Mouse (Mus musculus): ENCODE results near the gene H2-DMa. TPM values are rescaled to one million over a fixed set of nuclear protein-coding genes. Genes with fewer than 3 reads are reported as not detected.
A peak's percentile ranks its signal among the peaks of the same experiment; 100 is the strongest.

H2-DMa gene
- total and polyA plus RNA-seq, 2 experiments from 2014 or later = 4.2 to 7.2 TPM

- no peak for ATAC-seq (ENCODE audit: insufficient read depth, low read depth)
These were observed 7.6 kb downstream of the H2-DMa start for GRCm38 (mm10) chr17:34126826-34127420.

GRCm38 (mm10) chr17:34127475-34127874, 8.1 kb downstream of the H2-DMa start:
- no peaks in the 10 kb centered on the region for H3K27me3 ChIP-seq (ENCODE audit: control insufficient read depth, insufficient read depth, low read length)
- TF ChIP-seq CTCF (IDR thresholded peaks at IDR 0.05; ENCODE audit: low read depth) (no peak), EP300 (IDR thresholded peaks at IDR 0.05; ENCODE audit: low read depth) (no peak)
- H3K4me1 ChIP-seq (ENCODE audit: control insufficient read depth, insufficient read depth) = peaks cover 19% of the 10 kb centered on the region
- 40% methylated on average over 6 of the region's 6 CpGs for WGBS
- no peaks in the 10 kb centered on the region for H3K9me3 ChIP-seq (replicated peaks; ENCODE audit: control insufficient read depth, low read length)
- H3K4me3 ChIP-seq (ENCODE audit: low read depth, low read length) = no peak overlapping the region
- DNase-seq (ENCODE audit: low spot score) (no peak), ATAC-seq (ENCODE audit: insufficient read depth, low read depth) (no peak)
- H3K4me2 ChIP-seq (ENCODE audit: low read depth, low read length) = no peak overlapping the region
- H3K36me3 ChIP-seq (replicated peaks; ENCODE audit: control insufficient read depth, insufficient read depth, low read length) = no peaks in the 10 kb centered on the region
- H3K27ac ChIP-seq (ENCODE audit: low read depth) = no peak overlapping the region
- H3K9ac ChIP-seq (replicated peaks; ENCODE audit: low read depth, low read length) = no peak overlapping the region

More at GRCm38 (mm10) chr17:34126826-34127420, 7.6 kb downstream of the H2-DMa start:
- Histone ChIP-seq H3K9ac (replicated peaks; ENCODE audit: low read depth, low read length) (no peak overlapping the region), H3K36me3 (replicated peaks; ENCODE audit: control insufficient read depth, insufficient read depth, low read length) (no peaks in the 10 kb centered on the region), H3K4me2 (ENCODE audit: low read depth, low read length) (no peak overlapping the region), H3K27ac (ENCODE audit: low read depth) (no peak overlapping the region), H3K27me3 (ENCODE audit: control insufficient read depth, insufficient read depth, low read length) (no peaks in the 10 kb centered on the region), H3K4me3 (ENCODE audit: low read depth, low read length) (no peak overlapping the region), H3K9me3 (replicated peaks; ENCODE audit: control insufficient read depth, low read length) (no peaks in the 10 kb centered on the region), H3K4me1 (ENCODE audit: control insufficient read depth, insufficient read depth) (peaks cover 19% of the 10 kb centered on the region)
- TF ChIP-seq EP300 (IDR thresholded peaks at IDR 0.05; ENCODE audit: low read depth) (no peak), CTCF (IDR thresholded peaks at IDR 0.05; ENCODE audit: low read depth) (no peak)
- WGBS = 63% methylated on average over 9 of the region's 9 CpGs
- DNase-seq (ENCODE audit: low spot score) = no peak

GRCm38 (mm10) chr17:34128264-34128937, 9.1 kb downstream of the H2-DMa start:
- H3K27ac ChIP-seq (ENCODE audit: low read depth) = no peak overlapping the region
- peaks cover 19% of the 10 kb centered on the region for H3K4me1 ChIP-seq (ENCODE audit: control insufficient read depth, insufficient read depth)
- H3K9me3 ChIP-seq (replicated peaks; ENCODE audit: control insufficient read depth, low read length) = no peaks in the 10 kb centered on the region
- H3K36me3 ChIP-seq (replicated peaks; ENCODE audit: control insufficient read depth, insufficient read depth, low read length) = no peaks in the 10 kb centered on the region
- ATAC-seq (ENCODE audit: insufficient read depth, low read depth) (no peak), DNase-seq (ENCODE audit: low spot score) (no peak)
- peak overlapping the region; percentile 8; the same call in 1 of the 2 replicates for H3K4me3 ChIP-seq (ENCODE audit: low read depth, low read length)
- no peaks in the 10 kb centered on the region for H3K27me3 ChIP-seq (ENCODE audit: control insufficient read depth, insufficient read depth, low read length)
- TF ChIP-seq CTCF (IDR thresholded peaks at IDR 0.05; ENCODE audit: low read depth) (0 out of 2 replicates have a peak, but pooled peaks have one; percentile 19), EP300 (IDR thresholded peaks at IDR 0.05; ENCODE audit: low read depth) (no peak)
- no peak overlapping the region; the same call in 1 of the 2 replicates for H3K9ac ChIP-seq (replicated peaks; ENCODE audit: low read depth, low read length)
- WGBS = 25% methylated on average over 13 of the region's 13 CpGs
- H3K4me2 ChIP-seq (ENCODE audit: low read depth, low read length) = peak overlapping the region; percentile 16; the same call in 1 of the 2 replicates

GRCm38 (mm10) chr17:34128944-34129791, 9.8 kb downstream of the H2-DMa start:
- Histone ChIP-seq H3K4me3 (ENCODE audit: low read depth, low read length) (peak overlapping the region; percentile 8; the same call in 1 of the 2 replicates), H3K9me3 (replicated peaks; ENCODE audit: control insufficient read depth, low read length) (no peaks in the 10 kb centered on the region), H3K9ac (replicated peaks; ENCODE audit: low read depth, low read length) (no peak overlapping the region; the same call in 1 of the 2 replicates), H3K27me3 (ENCODE audit: control insufficient read depth, insufficient read depth, low read length) (no peaks in the 10 kb centered on the region), H3K36me3 (replicated peaks; ENCODE audit: control insufficient read depth, insufficient read depth, low read length) (no peaks in the 10 kb centered on the region), H3K27ac (ENCODE audit: low read depth) (peak overlapping the region; percentile 17; the same call in 1 of the 2 replicates), H3K4me1 (ENCODE audit: control insufficient read depth, insufficient read depth) (peaks cover 19% of the 10 kb centered on the region), H3K4me2 (ENCODE audit: low read depth, low read length) (peak overlapping the region; percentile 16; the same call in 1 of the 2 replicates)
- ATAC-seq (ENCODE audit: insufficient read depth, low read depth) = no peak
- DNase-seq (ENCODE audit: low spot score) = no peak
- 19% methylated on average over 18 of the region's 18 CpGs for WGBS
- no peak for TF ChIP-seq EP300 (IDR thresholded peaks at IDR 0.05; ENCODE audit: low read depth)
- TF ChIP-seq CTCF (IDR thresholded peaks at IDR 0.05; ENCODE audit: low read depth) = 0 out of 2 replicates have a peak, but pooled peaks have one; percentile 13
